15 mouse cellular contexts compared by ENCODE assay signal in the genomic region with DNA sequence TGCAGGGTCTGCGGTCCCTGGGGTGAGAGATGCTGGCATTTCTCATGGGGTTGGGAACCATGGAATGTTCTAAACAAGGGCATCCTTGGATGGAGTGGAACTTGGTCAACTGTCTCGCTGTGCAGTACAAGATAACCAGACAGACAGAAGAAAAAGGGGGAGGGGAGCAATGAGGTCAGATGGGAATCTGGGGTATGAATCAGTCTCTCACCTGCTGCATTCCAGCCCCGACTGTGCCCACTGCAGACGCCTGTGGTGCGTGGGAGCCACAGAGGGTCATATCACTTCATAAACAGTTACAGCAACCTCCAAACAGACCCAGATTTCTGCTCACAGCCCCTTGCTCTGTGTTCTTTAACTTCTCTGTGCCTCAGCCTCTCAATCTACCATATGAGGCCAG. TPM values are rescaled to one million over a fixed set of nuclear protein-coding genes. Genes with fewer than 3 reads are reported as not detected.
DNase-seq lines count a peak whose midpoint lies in the region; ATAC-seq lines count a peak whose summit lies in the region.
"Had no signal": no experiment of that assay in that cellular context is flagged by ENCODE, and none has a peak within 500 bp of the region (broad histone marks: within the 10 kb centered on the region; RNA-seq: fewer than 3 reads in every experiment).

No protein-coding gene starts in this region.

- WGBS in hindbrain, embryonic 13.5 days = 70% methylated on average over 5 of the region's 5 CpGs
- WGBS in hindbrain, embryonic 10.5 days = 78% methylated on average over 5 of the region's 5 CpGs
- 65% methylated on average over 5 of the region's 5 CpGs for WGBS in embryonic facial prominence, embryonic 12.5 days
- whole genome bisulfite sequencing in limb, embryonic 11.5 days = 69% methylated on average over 5 of the region's 5 CpGs
- WGBS in stomach, embryonic 15.5 days = 63% methylated on average over 5 of the region's 5 CpGs

- H3K4me3 ChIP-seq in hindbrain, embryonic 13.5 days = no peak overlapping the region
- no peak overlapping the region for H3K4me3 ChIP-seq in hindbrain, embryonic 10.5 days
- H3K4me3 ChIP-seq in embryonic facial prominence, embryonic 12.5 days = peak overlapping the region; percentile 68
- no peak overlapping the region for H3K4me3 ChIP-seq in limb, embryonic 11.5 days (ENCODE audit: low read depth, low read length)
- no peak overlapping the region for H3K4me3 ChIP-seq in stomach, embryonic 15.5 days (replicated peaks)
- H3K4me3 ChIP-seq: heart, adult 2 months; midbrain, embryonic 15.5 days had no signal

- no peaks in the 10 kb centered on the region for H3K9me3 ChIP-seq in hindbrain, embryonic 13.5 days
- no peaks in the 10 kb centered on the region for H3K9me3 ChIP-seq in hindbrain, embryonic 10.5 days
- H3K9me3 ChIP-seq in embryonic facial prominence, embryonic 12.5 days = no peaks in the 10 kb centered on the region
- H3K9me3 ChIP-seq in limb, embryonic 11.5 days (ENCODE audit: control insufficient read depth, low read length) = no peaks in the 10 kb centered on the region
- no peaks in the 10 kb centered on the region for H3K9me3 ChIP-seq in stomach, embryonic 15.5 days
- H3K9me3 ChIP-seq: forebrain, embryonic 10.5 days; midbrain, embryonic 15.5 days had no signal

- H3K4me2 ChIP-seq in hindbrain, embryonic 13.5 days = 0 out of 2 replicates have a peak overlapping the region, but pooled peaks have one; percentile 88
- peak overlapping the region; percentile 83 for H3K4me2 ChIP-seq in embryonic facial prominence, embryonic 12.5 days (replicated peaks)
- peak overlapping the region; percentile 88 for H3K4me2 ChIP-seq in limb, embryonic 11.5 days (ENCODE audit: low read depth, severe bottlenecking)
- H3K4me2 ChIP-seq in stomach, embryonic 15.5 days = peak overlapping the region; percentile 86

- no peak overlapping the region for H3K27ac ChIP-seq in hindbrain, embryonic 13.5 days
- no peak overlapping the region for H3K27ac ChIP-seq in hindbrain, embryonic 10.5 days
- no peak overlapping the region for H3K27ac ChIP-seq in embryonic facial prominence, embryonic 12.5 days
- H3K27ac ChIP-seq in limb, embryonic 11.5 days (replicated peaks; ENCODE audit: low read depth, low read length) = no peak overlapping the region
- no peak overlapping the region for H3K27ac ChIP-seq in stomach, embryonic 15.5 days
- H3K27ac ChIP-seq: midbrain, embryonic 15.5 days had no signal

- no peaks in the 10 kb centered on the region for H3K36me3 ChIP-seq in hindbrain, embryonic 13.5 days
- H3K36me3 ChIP-seq in hindbrain, embryonic 10.5 days = no peaks in the 10 kb centered on the region
- H3K36me3 ChIP-seq in embryonic facial prominence, embryonic 12.5 days = peaks cover 21% of the 10 kb centered on the region
- no peaks in the 10 kb centered on the region for H3K36me3 ChIP-seq in limb, embryonic 11.5 days (ENCODE audit: control insufficient read depth, insufficient read depth, low read length)
- H3K36me3 ChIP-seq in stomach, embryonic 15.5 days = no peaks in the 10 kb centered on the region
- H3K36me3 ChIP-seq: midbrain, embryonic 15.5 days had no signal

- H3K9ac ChIP-seq in hindbrain, embryonic 13.5 days = no peak overlapping the region
- peak overlapping the region; percentile 85; the same call in 1 of the 2 replicates for H3K9ac ChIP-seq in embryonic facial prominence, embryonic 12.5 days
- no peak overlapping the region; the same call in 1 of the 2 replicates for H3K9ac ChIP-seq in limb, embryonic 11.5 days (ENCODE audit: low read length)
- H3K9ac ChIP-seq in stomach, embryonic 15.5 days = no peak overlapping the region
- H3K9ac ChIP-seq: midbrain, embryonic 15.5 days had no signal

- DNase-seq in hindbrain, embryonic 10.5 days (ENCODE audit: low spot score) = no peak
- no peak for DNase-seq in limb, embryonic 11.5 days (ENCODE audit: low spot score)
- DNase-seq in spleen, adult 18-20 months = no peak
- DNase-seq in frontal cortex, postnatal 14 days (ENCODE audit: low spot score in 2 of 2) = no peak
- DNase-seq: heart, postnatal 14 days; kidney, adult 2 months; left cerebral cortex, postnatal 4 days; lung, embryonic 14.5 days; thymus, postnatal 36 days had no signal

- peaks cover 45% of the 10 kb centered on the region for H3K4me1 ChIP-seq in hindbrain, embryonic 13.5 days (replicated peaks)
- peaks cover 36% of the 10 kb centered on the region for H3K4me1 ChIP-seq in hindbrain, embryonic 10.5 days (replicated peaks)
- peaks cover 39% of the 10 kb centered on the region for H3K4me1 ChIP-seq in embryonic facial prominence, embryonic 12.5 days
- peaks cover 28% of the 10 kb centered on the region for H3K4me1 ChIP-seq in limb, embryonic 11.5 days (ENCODE audit: control insufficient read depth, insufficient read depth, low read length)
- peaks cover 53% of the 10 kb centered on the region for H3K4me1 ChIP-seq in stomach, embryonic 15.5 days

- ATAC-seq in hindbrain, embryonic 13.5 days (ENCODE audit: low FRiP score) = no peak
- ATAC-seq in embryonic facial prominence, embryonic 12.5 days (ENCODE audit: insufficient number of reproducible peaks, insufficient read depth, low FRiP score, low TSS enrichment) = no peak
- ATAC-seq in limb, embryonic 11.5 days (ENCODE audit: insufficient number of reproducible peaks, low FRiP score, low TSS enrichment, low read depth) = no peak
- ATAC-seq in stomach, embryonic 15.5 days (ENCODE audit: insufficient read depth, low FRiP score, low read depth) = no peak
- ATAC-seq: midbrain, embryonic 15.5 days had no signal

- H3K27me3 ChIP-seq in hindbrain, embryonic 13.5 days = peaks cover 35% of the 10 kb centered on the region
- peaks cover 41% of the 10 kb centered on the region for H3K27me3 ChIP-seq in hindbrain, embryonic 10.5 days (ENCODE audit: insufficient read depth, poor library complexity, severe bottlenecking)
- H3K27me3 ChIP-seq in embryonic facial prominence, embryonic 12.5 days = no peaks in the 10 kb centered on the region
- H3K27me3 ChIP-seq in limb, embryonic 11.5 days (ENCODE audit: control insufficient read depth, insufficient read depth, low read length) = no peaks in the 10 kb centered on the region
- H3K27me3 ChIP-seq in stomach, embryonic 15.5 days (replicated peaks) = no peaks in the 10 kb centered on the region
- H3K27me3 ChIP-seq: midbrain, embryonic 15.5 days had no signal

RNA-seq across cellular contexts. Expression of a gene that starts 2.4 kb away (rescaled TPM):
- polyA plus RNA-seq in hindbrain, embryonic 13.5 days (2015; fragmentation: Nextera tagmentation; extraction: Ambion mirVana) = 30.9 and 31.1 TPM in 2 replicates
- 54.3 and 60.9 TPM in 2 replicates for polyA plus RNA-seq in hindbrain, embryonic 10.5 days (2016; fragmentation: Nextera tagmentation; extraction: Ambion mirVana)
- 144 and 146 TPM in 2 replicates for polyA plus RNA-seq in embryonic facial prominence, embryonic 12.5 days (2016; fragmentation: Nextera tagmentation; extraction: Ambion mirVana)
- polyA plus RNA-seq in limb, embryonic 11.5 days (2014; fragmentation: Nextera tagmentation; extraction: Ambion mirVana) = 166 and 178 TPM in 2 replicates
- polyA plus RNA-seq in stomach, embryonic 15.5 days (2015; fragmentation: Nextera tagmentation; extraction: Ambion mirVana) = 49.9 and 52.0 TPM in 2 replicates

RNA-seq across cellular contexts. Expression of a gene that starts 33.5 kb away (rescaled TPM):
- 10.9 and 11.3 TPM in 2 replicates for polyA plus RNA-seq in hindbrain, embryonic 13.5 days (2015; fragmentation: Nextera tagmentation; extraction: Ambion mirVana)
- polyA plus RNA-seq in hindbrain, embryonic 10.5 days (2016; fragmentation: Nextera tagmentation; extraction: Ambion mirVana) = 22.7 and 25.0 TPM in 2 replicates
- polyA plus RNA-seq in embryonic facial prominence, embryonic 12.5 days (2016; fragmentation: Nextera tagmentation; extraction: Ambion mirVana) = 56.8 and 59.7 TPM in 2 replicates
- polyA plus RNA-seq in limb, embryonic 11.5 days (2014; fragmentation: Nextera tagmentation; extraction: Ambion mirVana) = 39.3 and 44.3 TPM in 2 replicates
- polyA plus RNA-seq in stomach, embryonic 15.5 days (2015; fragmentation: Nextera tagmentation; extraction: Ambion mirVana) = 54.8 and 59.5 TPM in 2 replicates

RNA-seq across cellular contexts. Expression of a gene that starts 38.5 kb away (rescaled TPM):
- 1.8 and 2.1 TPM in 2 replicates for polyA plus RNA-seq in hindbrain, embryonic 13.5 days (2015; fragmentation: Nextera tagmentation; extraction: Ambion mirVana)
- 1.2 and 2.2 TPM in 2 replicates for polyA plus RNA-seq in hindbrain, embryonic 10.5 days (2016; fragmentation: Nextera tagmentation; extraction: Ambion mirVana)
- 2.0 and 2.9 TPM in 2 replicates for polyA plus RNA-seq in embryonic facial prominence, embryonic 12.5 days (2016; fragmentation: Nextera tagmentation; extraction: Ambion mirVana)
- 0.89 and 1.1 TPM in 2 replicates for polyA plus RNA-seq in limb, embryonic 11.5 days (2014; fragmentation: Nextera tagmentation; extraction: Ambion mirVana)
- 2.0 and 3.0 TPM in 2 replicates for polyA plus RNA-seq in stomach, embryonic 15.5 days (2015; fragmentation: Nextera tagmentation; extraction: Ambion mirVana)
